Mouse (Mus musculus) right cerebral cortex, postnatal 14 days (tissue): ENCODE data around the gene Pnpla3.

ENCODE experiments used
- DNase-seq: peaks from one replicate; pipeline ENCODE4 v3.0.0; 2022

Pnpla3 gene

GRCm38 (mm10) chr15:84182000-84182399 is 14.4 kb downstream of the Pnpla3 start:
- no peak for DNase-seq

- no peak for DNase-seq
These were observed 16.3 kb downstream of the Pnpla3 start for GRCm38 (mm10) chr15:84183967-84184366.

GRCm38 (mm10) chr15:84186196-84186595 is 18.6 kb downstream of the Pnpla3 start:
- DNase-seq = no peak

- no peak for DNase-seq
These were observed 21.4 kb downstream of the Pnpla3 start for GRCm38 (mm10) chr15:84188887-84189530.

GRCm38 (mm10) chr15:84189881-84190280 is 22.2 kb downstream of the Pnpla3 start:
- no peak for DNase-seq

GRCm38 (mm10) chr15:84191724-84192057 is 24.1 kb downstream of the Pnpla3 start:
- no peak for DNase-seq

- peak; percentile 89 for DNase-seq
These were observed 24.6 kb downstream of the Pnpla3 start, which contains the start of gene Samm50 for GRCm38 (mm10) chr15:84192058-84192791. Samm50 (plus strand) TSS chr15:84192241.

- no peak for DNase-seq
These were observed 29.0 kb downstream of the Pnpla3 start for GRCm38 (mm10) chr15:84196486-84197165.

- no peak for DNase-seq
These were observed 39.7 kb downstream of the Pnpla3 start for GRCm38 (mm10) chr15:84207327-84207726.

- no peak for DNase-seq
These were observed 42.1 kb downstream of the Pnpla3 start for GRCm38 (mm10) chr15:84209517-84210412.

GRCm38 (mm10) chr15:84210461-84210860 is 42.8 kb downstream of the Pnpla3 start:
- no peak for DNase-seq

- DNase-seq = no peak
These were observed 43.3 kb downstream of the Pnpla3 start for GRCm38 (mm10) chr15:84210941-84211340.

- DNase-seq = no peak
These were observed 43.9 kb downstream of the Pnpla3 start for GRCm38 (mm10) chr15:84211564-84211963.

GRCm38 (mm10) chr15:84212031-84212755 is 44.6 kb downstream of the Pnpla3 start:
- DNase-seq = peak; percentile 91

GRCm38 (mm10) chr15:84212756-84213105 is 45.1 kb downstream of the Pnpla3 start:
- no peak for DNase-seq

GRCm38 (mm10) chr15:84213162-84213739 is 45.6 kb downstream of the Pnpla3 start:
- DNase-seq = no peak

GRCm38 (mm10) chr15:84214476-84214875 is 46.8 kb downstream of the Pnpla3 start:
- DNase-seq = no peak

GRCm38 (mm10) chr15:84215273-84215672 is 47.6 kb downstream of the Pnpla3 start:
- DNase-seq = no peak

- DNase-seq = no peak
These were observed 48.4 kb downstream of the Pnpla3 start for GRCm38 (mm10) chr15:84216026-84216425.

- no peak for DNase-seq
These were observed 48.9 kb downstream of the Pnpla3 start for GRCm38 (mm10) chr15:84216461-84217084.
